Mouse (Mus musculus) cerebellum, adult 2 months (tissue): ENCODE data around the gene N4bp1.

Experiments used
- CTCF ChIP-seq: fragments of 200-500 bp; IDR thresholded peaks from 2 replicates; pipeline ENCODE4 v1.5.1; 2011; ENCODE audit warnings: low read depth, mild to moderate bottlenecking, control low read depth, low read length, moderate library complexity, borderline replicate concordance; ENCODE audit not compliant: insufficient read depth
- POLR2A ChIP-seq: fragments of 200-500 bp; IDR thresholded peaks from 2 replicates; pipeline ENCODE4 v1.6.1; 2011; ENCODE audit warnings: low read length, control low read depth, borderline replicate concordance; ENCODE audit not compliant: insufficient read depth

- no peak for TF ChIP-seq CTCF
- no peak for TF ChIP-seq POLR2A
Observed at GRCm38 (mm10) chr8:86838707-86839438, 46.2 kb downstream of the N4bp1 start.
